Mouse (Mus musculus) urinary bladder, postnatal 25 days (tissue): ENCODE measurements around the gene Xrcc5.

Source experiments
- DNase-seq: peaks from one replicate; pipeline ENCODE4 v3.0.0; 2022; ENCODE audit warnings: low spot score

Xrcc5 gene

GRCm38 (mm10) chr1:72307317-72307798 lies at the start of gene Xrcc5:
Gene Xrcc5, plus strand, starts transcription at chr1:72307421.
- DNase-seq, result peak; percentile 84

- no peak for DNase-seq
These were observed 44.1 kb upstream of the Xrcc5 start for GRCm38 (mm10) chr1:72263099-72263498.

GRCm38 (mm10) chr1:72278085-72278484 lies 29.1 kb upstream of the Xrcc5 start:
- DNase-seq, result no peak

GRCm38 (mm10) chr1:72282604-72283003 lies 24.6 kb upstream of the Xrcc5 start:
- no peak for DNase-seq

GRCm38 (mm10) chr1:72283992-72284485 lies 23.2 kb upstream of the Xrcc5 start, which contains the start of the genes Pecr and Tmem169:
Gene Pecr, minus strand, starts transcription at chr1:72284314.
Gene Tmem169, plus strand, starts transcription at chr1:72284369.
- DNase-seq, result peak; percentile 94

GRCm38 (mm10) chr1:72284539-72284938 lies 22.7 kb upstream of the Xrcc5 start:
- no peak for DNase-seq

- no peak for DNase-seq
These were observed 20.3 kb upstream of the Xrcc5 start for GRCm38 (mm10) chr1:72286904-72287303.

- no peak for DNase-seq
These were observed 19.3 kb upstream of the Xrcc5 start for GRCm38 (mm10) chr1:72287893-72288292.

GRCm38 (mm10) chr1:72288527-72289150 lies 18.6 kb upstream of the Xrcc5 start:
- DNase-seq, result no peak

- no peak for DNase-seq
These were observed 16.3 kb upstream of the Xrcc5 start for GRCm38 (mm10) chr1:72290896-72291295.

GRCm38 (mm10) chr1:72291421-72291820 lies 15.8 kb upstream of the Xrcc5 start:
- DNase-seq, result no peak

- no peak for DNase-seq
These were observed 15.3 kb upstream of the Xrcc5 start for GRCm38 (mm10) chr1:72291925-72292324.

- DNase-seq, result no peak
These were observed 13.2 kb upstream of the Xrcc5 start for GRCm38 (mm10) chr1:72293869-72294663.

GRCm38 (mm10) chr1:72295746-72296145 lies 11.5 kb upstream of the Xrcc5 start:
- DNase-seq, result no peak

- no peak for DNase-seq
These were observed 5.4 kb upstream of the Xrcc5 start for GRCm38 (mm10) chr1:72301845-72302244.

GRCm38 (mm10) chr1:72306241-72306640 lies 980 bp upstream of the Xrcc5 start:
- no peak for DNase-seq

GRCm38 (mm10) chr1:72306679-72307181 lies 491 bp upstream of the Xrcc5 start:
- peak; percentile 21 for DNase-seq

- DNase-seq, result no peak
These were observed 1.7 kb downstream of the Xrcc5 start for GRCm38 (mm10) chr1:72308919-72309318.

GRCm38 (mm10) chr1:72309744-72310424 lies 2.7 kb downstream of the Xrcc5 start:
- DNase-seq, result no peak

GRCm38 (mm10) chr1:72312701-72313398 lies 5.6 kb downstream of the Xrcc5 start:
- DNase-seq, result no peak

GRCm38 (mm10) chr1:72313399-72314039 lies 6.3 kb downstream of the Xrcc5 start:
- peak; percentile 6 for DNase-seq
